Comparison of ENCODE assay signal across 8 mouse cellular contexts in genomic region chr10:7682249-7682648, GRCm38 (mm10). TPM values are rescaled to one million over a fixed set of nuclear protein-coding genes. Genes with fewer than 3 reads are reported as not detected.
DNase-seq lines count a peak whose midpoint lies in the region; ATAC-seq and TF ChIP-seq lines count a peak whose summit lies in the region.

No protein-coding gene starts in this region.

- H3K4me2 ChIP-seq in lung, postnatal 0 days (replicated peaks; ENCODE audit: low read depth, low read length) = peak overlapping the region; percentile 85
- H3K4me2 ChIP-seq in forebrain, embryonic 11.5 days (ENCODE audit: low read depth, low read length, severe bottlenecking) = peak overlapping the region; percentile 74
- H3K4me2 ChIP-seq in limb, embryonic 13.5 days (replicated peaks) = peak overlapping the region; percentile 81
- peak overlapping the region; percentile 71 for H3K4me2 ChIP-seq in stomach, embryonic 14.5 days (replicated peaks; ENCODE audit: low read depth, low read length)

- peak overlapping the region; percentile 98; the same call in 1 of the 2 replicates for H3K27ac ChIP-seq in lung, postnatal 0 days (ENCODE audit: low read length)
- H3K27ac ChIP-seq in forebrain, embryonic 11.5 days (ENCODE audit: low read depth, low read length) = no peak overlapping the region
- no peak overlapping the region for H3K27ac ChIP-seq in limb, embryonic 13.5 days
- no peak overlapping the region for H3K27ac ChIP-seq in stomach, embryonic 14.5 days (ENCODE audit: low read length)
- no peak overlapping the region for H3K27ac ChIP-seq in thymus, adult 2 months (ENCODE audit: control insufficient read depth, insufficient read depth, low read length)

- H3K4me1 ChIP-seq in lung, postnatal 0 days (ENCODE audit: insufficient read depth, low read depth, low read length) = peaks cover 15% of the 10 kb centered on the region; the same call in 1 of the 2 replicates
- H3K4me1 ChIP-seq in forebrain, embryonic 11.5 days (replicated peaks; ENCODE audit: control insufficient read depth, insufficient read depth, low read length) = peaks cover 4% of the 10 kb centered on the region; the same call in 1 of the 2 replicates
- peaks cover 36% of the 10 kb centered on the region for H3K4me1 ChIP-seq in limb, embryonic 13.5 days
- peaks cover 22% of the 10 kb centered on the region for H3K4me1 ChIP-seq in stomach, embryonic 14.5 days (ENCODE audit: control insufficient read depth, insufficient read depth, low read length)
- peaks cover 11% of the 10 kb centered on the region for H3K4me1 ChIP-seq in thymus, adult 2 months (replicated peaks; ENCODE audit: control insufficient read depth, insufficient read depth, low read length)

- no peak for TF ChIP-seq CTCF in lung, postnatal 0 days (IDR thresholded peaks at IDR 0.05)
- TF ChIP-seq CTCF in thymus, adult 2 months (IDR thresholded peaks at IDR 0.05; ENCODE audit: borderline replicate concordance, control insufficient read depth, extremely low read depth, insufficient read depth, low read length, poor library complexity) = no peak

- peak overlapping the region; percentile 99 for H3K4me3 ChIP-seq in lung, postnatal 0 days (ENCODE audit: low read depth, low read length)
- peak overlapping the region; percentile 98 for H3K4me3 ChIP-seq in forebrain, embryonic 11.5 days (ENCODE audit: low read depth, low read length)
- peak overlapping the region; percentile 97 for H3K4me3 ChIP-seq in limb, embryonic 13.5 days
- H3K4me3 ChIP-seq in stomach, embryonic 14.5 days (ENCODE audit: low read depth, low read length) = peak overlapping the region; percentile 80
- H3K4me3 ChIP-seq in thymus, adult 2 months (ENCODE audit: control insufficient read depth, insufficient read depth, low read length) = no peak overlapping the region

- 41% methylated on average over 3 of the region's 3 CpGs for WGBS in lung, postnatal 0 days
- WGBS in forebrain, embryonic 11.5 days = 66% methylated on average over 3 of the region's 3 CpGs
- 61% methylated on average over 3 of the region's 3 CpGs for WGBS in limb, embryonic 13.5 days
- WGBS in stomach, embryonic 14.5 days = 45% methylated on average over 3 of the region's 3 CpGs
- WGBS in thymus, adult 2 months = 78% methylated on average over 3 of the region's 3 CpGs

- H3K9ac ChIP-seq in lung, postnatal 0 days (replicated peaks; ENCODE audit: low read depth) = peak overlapping the region; percentile 99
- peak overlapping the region; percentile 99; the same call in 1 of the 2 replicates for H3K9ac ChIP-seq in forebrain, embryonic 11.5 days (ENCODE audit: low read length)
- peak overlapping the region; percentile 98 for H3K9ac ChIP-seq in limb, embryonic 13.5 days
- H3K9ac ChIP-seq in stomach, embryonic 14.5 days (replicated peaks; ENCODE audit: low read depth, low read length) = peak overlapping the region; percentile 98; the same call in 1 of the 2 replicates

- intact Hi-C loops in gastrocnemius, postnatal 14 days (cut with DNase I; ENCODE audit: low total_unique reads) = no loop called here

- no peak for DNase-seq in lung, postnatal 0 days (ENCODE audit: low spot score)
- no peak for DNase-seq in lung, adult 18-20 months
- no peak for DNase-seq in forebrain, embryonic 11.5 days (ENCODE audit: low spot score)
- no peak for DNase-seq in embryo, embryonic 9.5 days (ENCODE audit: extremely low spot score)
- DNase-seq in gastrocnemius, postnatal 14 days = no peak
- no peak for DNase-seq in thymus, adult 2 months

- no peak for TF ChIP-seq POLR2A in thymus, adult 2 months (IDR thresholded peaks at IDR 0.05; ENCODE audit: control insufficient read depth, extremely low read depth, insufficient read depth, low read length, poor library complexity)

- no peaks in the 10 kb centered on the region for H3K9me3 ChIP-seq in lung, postnatal 0 days (ENCODE audit: low read length)
- no peaks in the 10 kb centered on the region for H3K9me3 ChIP-seq in forebrain, embryonic 11.5 days (ENCODE audit: control insufficient read depth, low read length)
- H3K9me3 ChIP-seq in limb, embryonic 13.5 days = no peaks in the 10 kb centered on the region
- H3K9me3 ChIP-seq in stomach, embryonic 14.5 days (ENCODE audit: control insufficient read depth, low read depth, low read length) = no peaks in the 10 kb centered on the region

- H3K36me3 ChIP-seq in lung, postnatal 0 days (ENCODE audit: insufficient read depth, low read length) = no peaks in the 10 kb centered on the region
- peaks cover 5% of the 10 kb centered on the region; the same call in 1 of the 2 replicates for H3K36me3 ChIP-seq in forebrain, embryonic 11.5 days (ENCODE audit: control insufficient read depth, insufficient read depth, low read length)
- H3K36me3 ChIP-seq in limb, embryonic 13.5 days = peaks cover 30% of the 10 kb centered on the region
- H3K36me3 ChIP-seq in stomach, embryonic 14.5 days (ENCODE audit: control insufficient read depth, insufficient read depth, low read length) = peaks cover 9% of the 10 kb centered on the region
- no peaks in the 10 kb centered on the region for H3K36me3 ChIP-seq in thymus, adult 2 months (ENCODE audit: control insufficient read depth, insufficient read depth, low read length)

- no peak for ATAC-seq in lung, postnatal 0 days
- ATAC-seq in forebrain, embryonic 11.5 days (replicated peaks; ENCODE audit: low FRiP score) = no peak
- no peak for ATAC-seq in limb, embryonic 13.5 days (ENCODE audit: low FRiP score, low read depth)
- no peak for ATAC-seq in stomach, embryonic 14.5 days (ENCODE audit: insufficient number of reproducible peaks, insufficient read depth, low FRiP score, low read depth)

- no peaks in the 10 kb centered on the region for H3K27me3 ChIP-seq in lung, postnatal 0 days (replicated peaks; ENCODE audit: insufficient read depth, low read length)
- H3K27me3 ChIP-seq in forebrain, embryonic 11.5 days (ENCODE audit: control insufficient read depth, insufficient read depth, low read length) = no peaks in the 10 kb centered on the region
- H3K27me3 ChIP-seq in limb, embryonic 13.5 days = no peaks in the 10 kb centered on the region
- no peaks in the 10 kb centered on the region for H3K27me3 ChIP-seq in stomach, embryonic 14.5 days (ENCODE audit: control insufficient read depth, insufficient read depth, low read length)
- no peaks in the 10 kb centered on the region for H3K27me3 ChIP-seq in thymus, adult 2 months (ENCODE audit: control insufficient read depth, insufficient read depth, low read length)

- no peak for TF ChIP-seq EP300 in lung, postnatal 0 days (IDR thresholded peaks at IDR 0.05)

RNA-seq across cellular contexts. Expression of gene Lats1, which starts 1.2 kb away (rescaled TPM):
- polyA plus RNA-seq in lung, postnatal 0 days (2015; fragmentation: Nextera tagmentation; extraction: Ambion mirVana) = 4.8 and 5.7 TPM in 2 replicates
- 14.9 and 15.1 TPM in 2 replicates for polyA plus RNA-seq in forebrain, embryonic 11.5 days (2014; fragmentation: Nextera tagmentation; extraction: Ambion mirVana)
- polyA plus RNA-seq in limb, embryonic 13.5 days (2015; fragmentation: Nextera tagmentation; extraction: Ambion mirVana) = 7.3 and 7.6 TPM in 2 replicates
- 16.8 and 19.5 TPM in 2 replicates for polyA plus RNA-seq in stomach, embryonic 14.5 days (2014; fragmentation: Nextera tagmentation; extraction: Ambion mirVana)
- total RNA-seq in gastrocnemius, postnatal 14 days (2021) = 10 to 100 TPM; 12.1 to 12.9 TPM
- 17.3 and 17.9 TPM in 2 replicates for polyA plus RNA-seq in thymus, adult 2 months (2012; rRNA removed)

RNA-seq across cellular contexts. Expression of gene Pcmt1, which starts 1.3 kb away (rescaled TPM):
- 89.6 and 96.9 TPM in 2 replicates for polyA plus RNA-seq in lung, postnatal 0 days (2015; fragmentation: Nextera tagmentation; extraction: Ambion mirVana)
- 140 and 141 TPM in 2 replicates for polyA plus RNA-seq in forebrain, embryonic 11.5 days (2014; fragmentation: Nextera tagmentation; extraction: Ambion mirVana)
- 125 and 132 TPM in 2 replicates for polyA plus RNA-seq in limb, embryonic 13.5 days (2015; fragmentation: Nextera tagmentation; extraction: Ambion mirVana)
- polyA plus RNA-seq in stomach, embryonic 14.5 days (2014; fragmentation: Nextera tagmentation; extraction: Ambion mirVana) = 103 and 114 TPM in 2 replicates
- total RNA-seq in gastrocnemius, postnatal 14 days (2021) = 100 to 1,000 TPM in 1 of 2 experiments, 10 to 100 TPM in 1; 99.3 to 100 TPM
- 35.5 and 35.6 TPM in 2 replicates for polyA plus RNA-seq in thymus, adult 2 months (2012; rRNA removed)

RNA-seq across cellular contexts. Expression of gene Nup43, which starts 14.9 kb away (rescaled TPM):
- polyA plus RNA-seq in lung, postnatal 0 days (2015; fragmentation: Nextera tagmentation; extraction: Ambion mirVana) = 10.3 and 10.7 TPM in 2 replicates
- polyA plus RNA-seq in forebrain, embryonic 11.5 days (2014; fragmentation: Nextera tagmentation; extraction: Ambion mirVana) = 66.6 and 73.4 TPM in 2 replicates
- 61.0 and 67.0 TPM in 2 replicates for polyA plus RNA-seq in limb, embryonic 13.5 days (2015; fragmentation: Nextera tagmentation; extraction: Ambion mirVana)
- polyA plus RNA-seq in stomach, embryonic 14.5 days (2014; fragmentation: Nextera tagmentation; extraction: Ambion mirVana) = 46.7 and 53.3 TPM in 2 replicates
- 1 to 10 TPM; 4.7 to 5.8 TPM for total RNA-seq in gastrocnemius, postnatal 14 days (2021)
- 13.2 and 14.2 TPM in 2 replicates for polyA plus RNA-seq in thymus, adult 2 months (2012; rRNA removed)

RNA-seq across cellular contexts. Expression of gene Katna1, which starts 43.6 kb away (rescaled TPM):
- polyA plus RNA-seq in lung, postnatal 0 days (2015; fragmentation: Nextera tagmentation; extraction: Ambion mirVana) = 30.6 and 33.6 TPM in 2 replicates
- polyA plus RNA-seq in forebrain, embryonic 11.5 days (2014; fragmentation: Nextera tagmentation; extraction: Ambion mirVana) = 71.5 and 73.2 TPM in 2 replicates
- polyA plus RNA-seq in limb, embryonic 13.5 days (2015; fragmentation: Nextera tagmentation; extraction: Ambion mirVana) = 59.9 and 62.3 TPM in 2 replicates
- polyA plus RNA-seq in stomach, embryonic 14.5 days (2014; fragmentation: Nextera tagmentation; extraction: Ambion mirVana) = 59.0 and 61.6 TPM in 2 replicates
- 10 to 100 TPM; 10.9 to 11.1 TPM for total RNA-seq in gastrocnemius, postnatal 14 days (2021)
- 5.4 and 8.0 TPM in 2 replicates for polyA plus RNA-seq in thymus, adult 2 months (2012; rRNA removed)
